Comparison of ENCODE assay signal across 18 mouse cellular contexts in genomic region chr7:127926066-127926465, GRCm38 (mm10). TPM values are rescaled to one million over a fixed set of nuclear protein-coding genes. Genes with fewer than 3 reads are reported as not detected.
DNase-seq lines count a peak whose midpoint lies in the region; ATAC-seq and TF ChIP-seq lines count a peak whose summit lies in the region.
"Had no signal": no experiment of that assay in that cellular context is flagged by ENCODE, and none has a peak within 500 bp of the region (broad histone marks: within the 10 kb centered on the region; RNA-seq: fewer than 3 reads in every experiment).

No protein-coding gene starts in this region.

- no peaks in the 10 kb centered on the region for H3K4me1 ChIP-seq in limb, embryonic 11.5 days (ENCODE audit: control insufficient read depth, insufficient read depth, low read length)
- peaks cover 16% of the 10 kb centered on the region for H3K4me1 ChIP-seq in limb, embryonic 10.5 days
- no peaks in the 10 kb centered on the region; the same call in 1 of the 2 replicates for H3K4me1 ChIP-seq in intestine, embryonic 14.5 days (replicated peaks; ENCODE audit: control insufficient read depth, insufficient read depth, low read length)
- H3K4me1 ChIP-seq in kidney, embryonic 14.5 days (ENCODE audit: control insufficient read depth, insufficient read depth, low read length) = peaks cover 18% of the 10 kb centered on the region
- peaks cover 44% of the 10 kb centered on the region for H3K4me1 ChIP-seq in small intestine, adult 2 months (ENCODE audit: control insufficient read depth, insufficient read depth, insufficient read length, low read length)
- H3K4me1 ChIP-seq in hindbrain, embryonic 11.5 days (replicated peaks; ENCODE audit: control insufficient read depth, insufficient read depth, low read length) = no peaks in the 10 kb centered on the region; the same call in 1 of the 2 replicates

- H3K9ac ChIP-seq in limb, embryonic 11.5 days (ENCODE audit: low read length) = no peak overlapping the region
- H3K9ac ChIP-seq in intestine, embryonic 14.5 days (ENCODE audit: low read length) = no peak overlapping the region
- H3K9ac ChIP-seq in kidney, embryonic 14.5 days (ENCODE audit: low read depth, low read length) = peak overlapping the region; percentile 19; the same call in 1 of the 2 replicates
- H3K9ac ChIP-seq in hindbrain, embryonic 11.5 days (ENCODE audit: low read depth, low read length) = no peak overlapping the region
- H3K9ac ChIP-seq: heart, embryonic 12.5 days; liver, embryonic 14.5 days had no signal

- TF ChIP-seq CTCF in small intestine, adult 2 months (IDR thresholded peaks at IDR 0.05; ENCODE audit: extremely low read depth, insufficient read length, insufficient replicate concordance, low read depth, low read length) = no peak

- H3K36me3 ChIP-seq in limb, embryonic 11.5 days (ENCODE audit: control insufficient read depth, insufficient read depth, low read length) = peaks cover 5% of the 10 kb centered on the region; the same call in 1 of the 2 replicates
- peaks cover 61% of the 10 kb centered on the region for H3K36me3 ChIP-seq in limb, embryonic 10.5 days
- peaks cover 47% of the 10 kb centered on the region for H3K36me3 ChIP-seq in intestine, embryonic 14.5 days (ENCODE audit: control insufficient read depth, insufficient read depth, low read length)
- H3K36me3 ChIP-seq in kidney, embryonic 14.5 days (ENCODE audit: control insufficient read depth, insufficient read depth, low read length) = peaks cover 44% of the 10 kb centered on the region
- peaks cover 15% of the 10 kb centered on the region for H3K36me3 ChIP-seq in small intestine, adult 2 months (ENCODE audit: control insufficient read depth, insufficient read depth, low read length)
- H3K36me3 ChIP-seq in hindbrain, embryonic 11.5 days (ENCODE audit: control insufficient read depth, insufficient read depth, low read length) = no peaks in the 10 kb centered on the region

- no peak for ATAC-seq in limb, embryonic 11.5 days (ENCODE audit: insufficient number of reproducible peaks, low FRiP score, low TSS enrichment, low read depth)
- ATAC-seq in intestine, embryonic 14.5 days (replicated peaks; ENCODE audit: low FRiP score, low TSS enrichment, low read depth) = no peak
- no peak for ATAC-seq in kidney, embryonic 14.5 days (ENCODE audit: low FRiP score, low TSS enrichment)
- no peak for ATAC-seq in hindbrain, embryonic 11.5 days (ENCODE audit: low FRiP score)
- ATAC-seq: inflammation-experienced regulatory T-cells, adult 6 months had no signal

- DNase-seq in limb, embryonic 11.5 days (ENCODE audit: low spot score) = no peak
- no peak for DNase-seq in limb, embryonic 10.5 days (ENCODE audit: low spot score)
- no peak for DNase-seq in intestine, embryonic 14.5 days (ENCODE audit: low spot score)
- no peak for DNase-seq in left cerebral cortex, postnatal 4 days
- no peak for DNase-seq in layer of hippocampus, postnatal 14 days (ENCODE audit: low spot score in 2 of 2)
- DNase-seq in hindbrain, embryonic 11.5 days (ENCODE audit: low spot score) = no peak
- DNase-seq: adrenal gland, postnatal 14 days; cerebellum, adult 9-10 months; heart, postnatal 36 days; right cerebral cortex, postnatal 14 days had no signal

- H3K27ac ChIP-seq in limb, embryonic 11.5 days (replicated peaks; ENCODE audit: low read depth, low read length) = no peak overlapping the region
- no peak overlapping the region for H3K27ac ChIP-seq in limb, embryonic 10.5 days
- H3K27ac ChIP-seq in intestine, embryonic 14.5 days (ENCODE audit: low read depth) = peak overlapping the region; percentile 73
- peak overlapping the region; percentile 94 for H3K27ac ChIP-seq in kidney, embryonic 14.5 days (ENCODE audit: low read depth, low read length)
- peak overlapping the region; percentile 48 for H3K27ac ChIP-seq in small intestine, adult 2 months (ENCODE audit: insufficient read depth, low read depth, low read length)
- no peak overlapping the region for H3K27ac ChIP-seq in hindbrain, embryonic 11.5 days (ENCODE audit: low read depth, low read length)
- H3K27ac ChIP-seq: liver, embryonic 14.5 days had no signal

- WGBS in limb, embryonic 11.5 days = 89% methylated on average over 8 of the region's 8 CpGs
- WGBS in limb, embryonic 10.5 days = 92% methylated on average over 8 of the region's 8 CpGs
- 77% methylated on average over 8 of the region's 8 CpGs for WGBS in intestine, embryonic 14.5 days
- 79% methylated on average over 8 of the region's 8 CpGs for WGBS in kidney, embryonic 14.5 days
- 47% methylated on average over 8 of the region's 8 CpGs for WGBS in small intestine, adult 2 months
- WGBS in hindbrain, embryonic 11.5 days = 94% methylated on average over 8 of the region's 8 CpGs

- H3K27me3 ChIP-seq in limb, embryonic 11.5 days (ENCODE audit: control insufficient read depth, insufficient read depth, low read length) = peaks cover 18% of the 10 kb centered on the region
- peaks cover 35% of the 10 kb centered on the region for H3K27me3 ChIP-seq in limb, embryonic 10.5 days (ENCODE audit: low read depth, poor library complexity, severe bottlenecking)
- peaks cover 6% of the 10 kb centered on the region; the same call in 1 of the 2 replicates for H3K27me3 ChIP-seq in intestine, embryonic 14.5 days (replicated peaks; ENCODE audit: control insufficient read depth, insufficient read depth, low read length)
- no peaks in the 10 kb centered on the region for H3K27me3 ChIP-seq in kidney, embryonic 14.5 days (ENCODE audit: control insufficient read depth, insufficient read depth, low read length)
- no peaks in the 10 kb centered on the region for H3K27me3 ChIP-seq in small intestine, adult 2 months (ENCODE audit: control insufficient read depth, insufficient read depth, low read length)
- H3K27me3 ChIP-seq in hindbrain, embryonic 11.5 days (ENCODE audit: control insufficient read depth, insufficient read depth, low read length) = peaks cover 12% of the 10 kb centered on the region

- H3K4me3 ChIP-seq in limb, embryonic 11.5 days (ENCODE audit: low read depth, low read length) = no peak overlapping the region
- H3K4me3 ChIP-seq in limb, embryonic 10.5 days = no peak overlapping the region
- H3K4me3 ChIP-seq in intestine, embryonic 14.5 days (ENCODE audit: low read depth, low read length) = no peak overlapping the region
- H3K4me3 ChIP-seq in kidney, embryonic 14.5 days (ENCODE audit: low read length) = no peak overlapping the region
- H3K4me3 ChIP-seq in small intestine, adult 2 months (ENCODE audit: low read depth, low read length) = no peak overlapping the region
- H3K4me3 ChIP-seq in hindbrain, embryonic 11.5 days (ENCODE audit: low read depth, low read length) = no peak overlapping the region
- H3K4me3 ChIP-seq: heart, embryonic 12.5 days; megakaryocyte, embryonic 14.5 days had no signal

- peak overlapping the region; percentile 17; the same call in 1 of the 2 replicates for H3K4me2 ChIP-seq in limb, embryonic 11.5 days (ENCODE audit: low read depth, severe bottlenecking)
- no peak overlapping the region for H3K4me2 ChIP-seq in intestine, embryonic 14.5 days (ENCODE audit: low read length)
- no peak overlapping the region for H3K4me2 ChIP-seq in kidney, embryonic 14.5 days (replicated peaks; ENCODE audit: low read depth, low read length)
- H3K4me2 ChIP-seq in hindbrain, embryonic 11.5 days (replicated peaks; ENCODE audit: low read depth, low read length) = no peak overlapping the region
- H3K4me2 ChIP-seq: heart, embryonic 12.5 days had no signal

- H3K9me3 ChIP-seq in limb, embryonic 11.5 days (ENCODE audit: control insufficient read depth, low read length) = no peaks in the 10 kb centered on the region
- no peaks in the 10 kb centered on the region for H3K9me3 ChIP-seq in limb, embryonic 10.5 days (replicated peaks)
- H3K9me3 ChIP-seq in intestine, embryonic 14.5 days (ENCODE audit: control insufficient read depth, low read length) = no peaks in the 10 kb centered on the region
- no peaks in the 10 kb centered on the region for H3K9me3 ChIP-seq in kidney, embryonic 14.5 days (ENCODE audit: control insufficient read depth, low read length)
- H3K9me3 ChIP-seq in hindbrain, embryonic 11.5 days (ENCODE audit: control insufficient read depth, low read length) = no peaks in the 10 kb centered on the region
- H3K9me3 ChIP-seq: heart, embryonic 12.5 days; megakaryocyte, embryonic 14.5 days had no signal

- intact Hi-C loops in left cerebral cortex, postnatal 4 days (cut with DNase I) = no loop called here

- no peak for TF ChIP-seq POLR2A in small intestine, adult 2 months (IDR thresholded peaks at IDR 0.05; ENCODE audit: low read depth, low read length)

RNA-seq across cellular contexts. Expression of gene Prss8, which starts 3.8 kb away (rescaled TPM):
- 4.0 and 5.0 TPM in 2 replicates for polyA plus RNA-seq in limb, embryonic 11.5 days (2014; fragmentation: Nextera tagmentation; extraction: Ambion mirVana)
- 6.3 and 7.2 TPM in 2 replicates for polyA plus RNA-seq in limb, embryonic 10.5 days (2016; fragmentation: Nextera tagmentation; extraction: Ambion mirVana)
- polyA plus RNA-seq in intestine, embryonic 14.5 days (2014; fragmentation: Nextera tagmentation; extraction: Ambion mirVana) = 39.8 and 41.6 TPM in 2 replicates
- polyA plus RNA-seq in kidney, embryonic 14.5 days (2014; fragmentation: Nextera tagmentation; extraction: Ambion mirVana) = 44.7 and 47.1 TPM in 2 replicates
- polyA plus RNA-seq in small intestine, adult 2 months (2012; rRNA removed) = 30.0 and 41.3 TPM in 2 replicates
- 1 to 10 TPM in 1 of 2 experiments, under 1 TPM in 1; 0.54 to 1.6 TPM for total RNA-seq in left cerebral cortex, postnatal 4 days (2021)
- under 1 TPM in 1 of 2 experiments, not detected in 1; 0.60 TPM for total RNA-seq in layer of hippocampus, postnatal 14 days (2021)
- 3.4 and 4.9 TPM in 2 replicates for polyA plus RNA-seq in hindbrain, embryonic 11.5 days (2014; fragmentation: Nextera tagmentation; extraction: Ambion mirVana)
- total RNA-seq: gastrocnemius, postnatal 4 days; heart, postnatal 36 days; left cerebral cortex, postnatal 36 days had no signal
- polyA plus RNA-seq: inflammation-experienced regulatory T-cells, adult 6 months had no signal

RNA-seq across cellular contexts. Expression of gene Kat8, which starts 13.8 kb away (rescaled TPM):
- 48.2 and 53.7 TPM in 2 replicates for polyA plus RNA-seq in limb, embryonic 11.5 days (2014; fragmentation: Nextera tagmentation; extraction: Ambion mirVana)
- polyA plus RNA-seq in limb, embryonic 10.5 days (2016; fragmentation: Nextera tagmentation; extraction: Ambion mirVana) = 48.0 and 53.0 TPM in 2 replicates
- polyA plus RNA-seq in intestine, embryonic 14.5 days (2014; fragmentation: Nextera tagmentation; extraction: Ambion mirVana) = 37.9 and 41.9 TPM in 2 replicates
- 37.2 and 48.9 TPM in 2 replicates for polyA plus RNA-seq in kidney, embryonic 14.5 days (2014; fragmentation: Nextera tagmentation; extraction: Ambion mirVana)
- polyA plus RNA-seq in small intestine, adult 2 months (2012; rRNA removed) = 5.2 and 8.3 TPM in 2 replicates
- 10 to 100 TPM; 28.1 to 31.1 TPM for total RNA-seq in left cerebral cortex, postnatal 4 days (2021)
- 10 to 100 TPM; 24.0 to 30.0 TPM for total RNA-seq in layer of hippocampus, postnatal 14 days (2021)
- polyA plus RNA-seq in hindbrain, embryonic 11.5 days (2014; fragmentation: Nextera tagmentation; extraction: Ambion mirVana) = 49.7 and 50.1 TPM in 2 replicates

RNA-seq across cellular contexts. Expression of gene Prss36, which starts 20.5 kb away (rescaled TPM):
- polyA plus RNA-seq in limb, embryonic 11.5 days (2014; fragmentation: Nextera tagmentation; extraction: Ambion mirVana) = 11.5 and 13.3 TPM in 2 replicates
- polyA plus RNA-seq in limb, embryonic 10.5 days (2016; fragmentation: Nextera tagmentation; extraction: Ambion mirVana) = 9.7 and 10.1 TPM in 2 replicates
- polyA plus RNA-seq in intestine, embryonic 14.5 days (2014; fragmentation: Nextera tagmentation; extraction: Ambion mirVana) = 8.6 and 11.0 TPM in 2 replicates
- 12.1 and 12.4 TPM in 2 replicates for polyA plus RNA-seq in kidney, embryonic 14.5 days (2014; fragmentation: Nextera tagmentation; extraction: Ambion mirVana)
- polyA plus RNA-seq in small intestine, adult 2 months (2012; rRNA removed) = 2.6 and 3.3 TPM in 2 replicates
- total RNA-seq in left cerebral cortex, postnatal 4 days (2021) = 10 to 100 TPM; 13.5 to 15.5 TPM
- total RNA-seq in layer of hippocampus, postnatal 14 days (2021) = 10 to 100 TPM; 12.2 to 12.4 TPM
- 8.5 and 11.0 TPM in 2 replicates for polyA plus RNA-seq in hindbrain, embryonic 11.5 days (2014; fragmentation: Nextera tagmentation; extraction: Ambion mirVana)

RNA-seq across cellular contexts. Expression of gene Bckdk, which starts 22.2 kb away (rescaled TPM):
- polyA plus RNA-seq in limb, embryonic 11.5 days (2014; fragmentation: Nextera tagmentation; extraction: Ambion mirVana) = 124 TPM in 2 replicates
- polyA plus RNA-seq in limb, embryonic 10.5 days (2016; fragmentation: Nextera tagmentation; extraction: Ambion mirVana) = 130 and 137 TPM in 2 replicates
- 188 and 189 TPM in 2 replicates for polyA plus RNA-seq in intestine, embryonic 14.5 days (2014; fragmentation: Nextera tagmentation; extraction: Ambion mirVana)
- polyA plus RNA-seq in kidney, embryonic 14.5 days (2014; fragmentation: Nextera tagmentation; extraction: Ambion mirVana) = 152 and 155 TPM in 2 replicates
- 54.4 and 68.3 TPM in 2 replicates for polyA plus RNA-seq in small intestine, adult 2 months (2012; rRNA removed)
- 10 to 100 TPM; 39.2 to 43.5 TPM for total RNA-seq in left cerebral cortex, postnatal 4 days (2021)
- total RNA-seq in layer of hippocampus, postnatal 14 days (2021) = 10 to 100 TPM; 38.5 to 48.9 TPM
- polyA plus RNA-seq in hindbrain, embryonic 11.5 days (2014; fragmentation: Nextera tagmentation; extraction: Ambion mirVana) = 96.5 and 105 TPM in 2 replicates

RNA-seq across cellular contexts. Expression of gene Vkorc1, which starts 30.6 kb away (rescaled TPM):
- polyA plus RNA-seq in limb, embryonic 11.5 days (2014; fragmentation: Nextera tagmentation; extraction: Ambion mirVana) = 63.1 and 66.6 TPM in 2 replicates
- polyA plus RNA-seq in limb, embryonic 10.5 days (2016; fragmentation: Nextera tagmentation; extraction: Ambion mirVana) = 48.3 and 51.8 TPM in 2 replicates
- 157 and 174 TPM in 2 replicates for polyA plus RNA-seq in intestine, embryonic 14.5 days (2014; fragmentation: Nextera tagmentation; extraction: Ambion mirVana)
- 125 and 156 TPM in 2 replicates for polyA plus RNA-seq in kidney, embryonic 14.5 days (2014; fragmentation: Nextera tagmentation; extraction: Ambion mirVana)
- 94.3 and 97.7 TPM in 2 replicates for polyA plus RNA-seq in small intestine, adult 2 months (2012; rRNA removed)
- total RNA-seq in left cerebral cortex, postnatal 4 days (2021) = 10 to 100 TPM; 27.4 to 28.2 TPM
- total RNA-seq in layer of hippocampus, postnatal 14 days (2021) = 10 to 100 TPM; 20.2 to 24.7 TPM
- 48.0 and 53.9 TPM in 2 replicates for polyA plus RNA-seq in hindbrain, embryonic 11.5 days (2014; fragmentation: Nextera tagmentation; extraction: Ambion mirVana)

Comparison
In these comparisons a context has a peak if more than half of its experiments do, and no peak if none do; other contexts are left out.
1. H3K27ac ChIP-seq: peak in intestine, embryonic 14.5 days (single experiment), kidney, embryonic 14.5 days (single experiment) and small intestine, adult 2 months (single experiment); none in limb, embryonic 11.5 days (single experiment), limb, embryonic 10.5 days (single experiment) and hindbrain, embryonic 11.5 days (single experiment).